Mouse (Mus musculus): ENCODE measurements at regions not wholly inside any gene's neighbourhood (a gene's known extent, or its start where the extent isn't known, plus 50 kb on each side); places are given as distances from the start of the nearest gene placed in this dataset.
"Not testable (repeated sequence)": the region's sequence is repeated elsewhere in the genome, so short reads cannot be mapped to it uniquely, and the experiment has no call there.

GRCm38 (mm10) chr14:16074089-16074488 lies 175.0 kb upstream of the Ngly1 start:
- DNase-seq (ENCODE audit: low spot score): no peak

- DNase-seq (ENCODE audit: low spot score): no peak
Measured at GRCm38 (mm10) chr14:16079096-16079495, 170.0 kb upstream of the Ngly1 start.

- DNase-seq (ENCODE audit: low spot score): not testable (repeated sequence)
Measured at GRCm38 (mm10) chr14:16087231-16087630, 161.8 kb upstream of the Ngly1 start.

GRCm38 (mm10) chr14:16092391-16093132 lies 156.5 kb upstream of the Ngly1 start:
- no peak for DNase-seq (ENCODE audit: low spot score)

- no peak for DNase-seq (ENCODE audit: low spot score)
Measured at GRCm38 (mm10) chr14:16093133-16093505, 156.0 kb upstream of the Ngly1 start.

- no peak for DNase-seq (ENCODE audit: low spot score)
Measured at GRCm38 (mm10) chr14:16109414-16109813, 139.7 kb upstream of the Ngly1 start.

GRCm38 (mm10) chr14:16132672-16133071 lies 116.4 kb upstream of the Ngly1 start:
- no peak for DNase-seq (ENCODE audit: low spot score)

GRCm38 (mm10) chr14:16133410-16133809 lies 115.7 kb upstream of the Ngly1 start:
- DNase-seq (ENCODE audit: low spot score): no peak

GRCm38 (mm10) chr14:16136187-16136586 lies 112.9 kb upstream of the Ngly1 start:
- no peak for DNase-seq (ENCODE audit: low spot score)

GRCm38 (mm10) chr14:16144299-16144698 lies 104.8 kb upstream of the Ngly1 start:
- DNase-seq (ENCODE audit: low spot score): no peak

- DNase-seq (ENCODE audit: low spot score): no peak
Measured at GRCm38 (mm10) chr14:16146811-16147210, 102.3 kb upstream of the Ngly1 start.

GRCm38 (mm10) chr14:16151815-16152214 lies 97.3 kb upstream of the Ngly1 start:
- DNase-seq (ENCODE audit: low spot score): no peak

- DNase-seq (ENCODE audit: low spot score): no peak
Measured at GRCm38 (mm10) chr14:16152702-16153101, 96.4 kb upstream of the Ngly1 start.

GRCm38 (mm10) chr14:16155106-16155505 lies 94.0 kb upstream of the Ngly1 start:
- no peak for DNase-seq (ENCODE audit: low spot score)

- no peak for DNase-seq (ENCODE audit: low spot score)
Measured at GRCm38 (mm10) chr14:16170226-16170625, 78.9 kb upstream of the Ngly1 start.

- no peak for DNase-seq (ENCODE audit: low spot score)
Measured at GRCm38 (mm10) chr14:16172261-16172660, 76.8 kb upstream of the Ngly1 start.

- DNase-seq (ENCODE audit: low spot score): no peak
Measured at GRCm38 (mm10) chr14:16173292-16173691, 75.8 kb upstream of the Ngly1 start.

- DNase-seq (ENCODE audit: low spot score): no peak
Measured at GRCm38 (mm10) chr14:16178227-16178626, 70.9 kb upstream of the Ngly1 start.

- DNase-seq (ENCODE audit: low spot score): no peak
Measured at GRCm38 (mm10) chr14:16181822-16182221, 67.3 kb upstream of the Ngly1 start.

- DNase-seq (ENCODE audit: low spot score): no peak
Measured at GRCm38 (mm10) chr14:16185246-16185645, 63.8 kb upstream of the Ngly1 start.

Measured in gastrocnemius, adult 18-20 months (tissue).